Mouse (Mus musculus) hindbrain, postnatal 0 days (tissue): ENCODE data around the gene 1700016K19Rik. TPM values are rescaled to one million over a fixed set of nuclear protein-coding genes. Genes with fewer than 3 reads are reported as not detected.

Experiments used
- ATAC-seq: fragments of 200-750 bp; cut with Nextera tagmentation; 2 replicates; pipeline ENCODE4 v1.8.0; 2017; ENCODE audit warnings: mild to moderate bottlenecking, moderate TSS enrichment, moderate library complexity
- DNase-seq: peaks from one replicate; pipeline ENCODE4 v3.0.0-alpha.2; 2015; ENCODE audit warnings: low spot score
- H3K27ac ChIP-seq: fragments of 300-500 bp; sonication (generic); 2 replicates; pipeline ENCODE4 v1.5.1; 2014; ENCODE audit warnings: mild to moderate bottlenecking
- H3K27me3 ChIP-seq: fragments of 300-500 bp; sonication (generic); 2 replicates; pipeline ENCODE4 v1.6.1; 2014; ENCODE audit warnings: low read length, mixed read lengths; ENCODE audit not compliant: insufficient read depth
- H3K36me3 ChIP-seq: fragments of 300-500 bp; sonication (generic); 2 replicates; pipeline ENCODE4 v1.6.1; 2014; ENCODE audit warnings: low read length, mixed read lengths; ENCODE audit not compliant: insufficient read depth
- H3K4me1 ChIP-seq: fragments of 300-500 bp; sonication (generic); 2 replicates; pipeline ENCODE4 v1.6.1; 2014; ENCODE audit warnings: antibody characterized with exemption, low read length, mixed read lengths; ENCODE audit not compliant: insufficient read depth
- H3K4me2 ChIP-seq: fragments of 300-500 bp; sonication (generic); 2 replicates; pipeline ENCODE4 v1.6.1; 2014; ENCODE audit warnings: low read depth, mild to moderate bottlenecking, low read length, moderate library complexity, mixed read lengths
- H3K4me3 ChIP-seq: fragments of 300-500 bp; sonication (generic); 2 replicates; pipeline ENCODE4 v1.5.1; 2014; ENCODE audit warnings: low read length
- H3K9ac ChIP-seq: fragments of 300-500 bp; sonication (generic); replicated peaks from 2 replicates; pipeline ENCODE4 v1.6.1; 2014; ENCODE audit warnings: mild to moderate bottlenecking, low read length, moderate library complexity, mixed read lengths
- H3K9me3 ChIP-seq: fragments of 300-500 bp; sonication (generic); 2 replicates; pipeline ENCODE4 v1.6.1; 2016; ENCODE audit warnings: low read length, mixed read lengths
- CTCF ChIP-seq: IDR thresholded peaks from 2 replicates; pipeline ENCODE4 v1.5.1; 2016; ENCODE audit warnings: antibody characterized with exemption, control low read depth, low read depth
- WGBS: fragments of 180-500 bp; shearing (Covaris S2); extraction: QIAGEN DNeasy Blood & Tissue Kit; methylation state at CpG from one replicate; pipeline ENCODE4 v1.1.7; 2014; 5-methylcytosine and 5-hydroxymethylcytosine counted together
- polyA plus RNA-seq: library from polyadenylated mRNA; unstranded; fragments of >200 nt; fragmentation: Nextera tagmentation; extraction: Ambion mirVana; gene quantifications from 2 replicates; pipeline ENCODE4 v1.2.1, GENCODE M21; 2015
- total RNA-seq: library from RNA; depleted of rRNA; stranded (reverse); fragments of >200 nt; gene quantifications from 2 replicates; pipeline ENCODE4 v1.2.3, GENCODE M21; 2014

The 1700016K19Rik gene
- total and polyA plus RNA-seq, 2 experiments from 2014 or later, result 4.8 to 6.2 TPM

DNA sequence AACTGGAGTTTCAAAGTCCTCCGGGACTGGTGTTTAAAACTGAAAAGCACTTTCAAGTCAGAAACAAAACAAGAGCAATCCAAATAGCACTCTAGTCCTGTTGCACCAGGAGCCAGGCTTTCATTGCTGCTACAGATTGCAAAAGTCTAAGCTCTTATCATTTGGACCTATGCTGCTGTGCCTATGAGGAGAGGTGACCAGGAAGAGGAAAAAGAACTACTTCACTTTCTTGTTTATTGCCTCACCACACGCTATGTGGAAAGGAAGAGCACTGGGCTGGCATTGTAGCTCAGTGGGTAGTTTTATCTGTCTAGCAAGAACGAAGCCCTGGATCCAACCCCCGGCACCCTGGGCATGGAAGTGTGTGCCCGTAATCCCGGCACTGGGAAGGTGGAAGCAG, 33.6 kb downstream of the 1700016K19Rik start:
- Histone ChIP-seq H3K4me2 (no peak overlapping the region), H3K9ac (no peak overlapping the region), H3K9me3 (no peaks in the 10 kb centered on the region; the same call in 1 of the 2 replicates), H3K4me1 (no peaks in the 10 kb centered on the region; the same call in 1 of the 2 replicates), H3K4me3 (no peak overlapping the region), H3K27ac (no peak overlapping the region), H3K27me3 (no peaks in the 10 kb centered on the region), H3K36me3 (no peaks in the 10 kb centered on the region)
- 73% methylated on average over 6 of the region's 6 CpGs for WGBS
- DNase-seq (no peak), ATAC-seq (no peak)
- TF ChIP-seq CTCF, result no peak

DNA sequence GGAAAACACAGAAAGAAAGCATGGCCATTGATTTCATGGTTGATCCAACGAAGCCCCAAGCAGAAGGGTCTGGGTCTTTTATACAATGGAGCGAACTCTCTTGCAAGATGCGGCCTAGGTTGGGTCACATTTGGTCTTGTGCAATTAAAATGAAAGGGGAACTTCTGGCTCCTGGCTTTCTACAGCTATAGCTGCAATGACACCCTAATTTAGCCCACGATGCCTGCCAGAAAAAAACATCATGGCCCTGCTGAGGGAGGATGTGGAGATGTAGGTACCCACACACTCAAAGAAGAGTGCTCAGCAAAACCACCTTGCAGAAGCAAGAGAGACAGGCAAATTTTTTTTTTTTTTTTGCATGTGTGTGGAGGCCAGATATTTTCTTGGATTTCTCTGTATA, 34.1 kb downstream of the 1700016K19Rik start:
- no peaks in the 10 kb centered on the region for H3K27me3 ChIP-seq
- H3K4me1 ChIP-seq, result no peaks in the 10 kb centered on the region; the same call in 1 of the 2 replicates
- no peak overlapping the region for H3K27ac ChIP-seq
- H3K4me2 ChIP-seq, result no peak overlapping the region
- DNase-seq (no peak), ATAC-seq (no peak)
- no peak for TF ChIP-seq CTCF
- no peak overlapping the region for H3K9ac ChIP-seq
- no peaks in the 10 kb centered on the region for H3K36me3 ChIP-seq
- H3K4me3 ChIP-seq, result no peak overlapping the region
- WGBS, result 64% methylated on average over 4 of the region's 4 CpGs
- no peaks in the 10 kb centered on the region; the same call in 1 of the 2 replicates for H3K9me3 ChIP-seq

DNA sequence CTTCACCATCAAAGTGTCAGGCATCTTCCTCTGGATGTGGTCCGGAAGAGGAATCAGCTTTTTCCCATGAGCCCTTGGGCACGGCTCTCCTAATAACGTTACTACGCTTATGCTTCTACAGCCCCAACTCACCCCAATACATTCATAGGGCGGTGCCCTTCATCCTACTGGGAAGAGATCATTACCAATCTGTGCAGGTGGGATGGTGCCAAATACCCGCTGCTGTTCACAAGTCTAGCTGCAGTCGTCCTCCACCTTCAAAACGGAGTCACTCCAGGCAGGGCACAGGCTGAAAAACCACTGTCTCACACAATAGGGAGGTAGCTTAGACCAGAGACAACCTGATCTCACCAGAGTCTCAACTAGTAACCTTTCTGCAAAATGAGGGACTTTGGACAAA, 35.5 kb downstream of the 1700016K19Rik start:
- Histone ChIP-seq H3K36me3 (no peaks in the 10 kb centered on the region), H3K4me1 (no peaks in the 10 kb centered on the region; the same call in 1 of the 2 replicates), H3K27ac (no peak overlapping the region), H3K4me3 (no peak overlapping the region), H3K4me2 (no peak overlapping the region), H3K9ac (no peak overlapping the region), H3K9me3 (no peaks in the 10 kb centered on the region; the same call in 1 of the 2 replicates), H3K27me3 (no peaks in the 10 kb centered on the region)
- no peak for TF ChIP-seq CTCF
- WGBS, result 74% methylated on average over 8 of the region's 8 CpGs
- ATAC-seq, result no peak
- no peak for DNase-seq

DNA sequence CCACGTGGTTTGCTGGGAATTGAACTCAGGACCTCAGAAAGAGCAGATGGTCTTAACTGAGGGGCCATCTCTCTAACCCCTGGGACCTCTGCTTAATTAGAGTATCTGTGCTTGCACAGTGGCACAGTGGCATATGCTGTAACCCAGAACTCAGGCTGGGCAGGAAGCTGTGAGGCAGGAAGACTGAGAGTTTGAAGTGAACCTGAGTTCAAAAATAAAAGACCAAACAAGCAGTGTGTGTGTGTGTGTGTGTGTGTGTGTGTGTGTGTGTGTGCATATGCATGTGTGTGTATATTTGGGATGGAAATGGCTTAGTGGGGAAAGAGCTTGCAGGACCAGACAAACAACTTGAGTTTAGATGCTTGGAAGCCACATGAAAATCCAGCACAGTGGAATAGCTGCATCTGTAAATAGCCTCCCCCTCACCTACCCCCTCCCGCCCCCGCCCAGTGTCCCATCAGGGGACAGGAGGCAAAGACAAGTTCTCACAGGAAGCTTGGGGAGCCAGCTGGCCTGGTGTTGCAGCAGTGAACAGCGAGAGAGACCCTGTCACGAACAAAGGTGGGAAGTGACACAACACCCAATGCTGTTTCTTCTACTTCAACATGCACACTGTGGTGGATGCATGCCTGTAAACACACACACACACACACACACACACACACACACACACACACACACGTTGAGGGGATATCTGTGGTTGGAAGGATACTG, 38.0 kb downstream of the 1700016K19Rik start:
- Histone ChIP-seq H3K4me1 (peaks cover 4% of the 10 kb centered on the region; the same call in 1 of the 2 replicates), H3K36me3 (no peaks in the 10 kb centered on the region), H3K27ac (no peak overlapping the region), H3K4me3 (no peak overlapping the region), H3K9me3 (no peaks in the 10 kb centered on the region), H3K4me2 (no peak overlapping the region), H3K27me3 (no peaks in the 10 kb centered on the region), H3K9ac (no peak overlapping the region)
- no peak for DNase-seq
- WGBS, result 37% methylated on average over 6 of the region's 6 CpGs
- no peak for TF ChIP-seq CTCF
- no peak for ATAC-seq

DNA sequence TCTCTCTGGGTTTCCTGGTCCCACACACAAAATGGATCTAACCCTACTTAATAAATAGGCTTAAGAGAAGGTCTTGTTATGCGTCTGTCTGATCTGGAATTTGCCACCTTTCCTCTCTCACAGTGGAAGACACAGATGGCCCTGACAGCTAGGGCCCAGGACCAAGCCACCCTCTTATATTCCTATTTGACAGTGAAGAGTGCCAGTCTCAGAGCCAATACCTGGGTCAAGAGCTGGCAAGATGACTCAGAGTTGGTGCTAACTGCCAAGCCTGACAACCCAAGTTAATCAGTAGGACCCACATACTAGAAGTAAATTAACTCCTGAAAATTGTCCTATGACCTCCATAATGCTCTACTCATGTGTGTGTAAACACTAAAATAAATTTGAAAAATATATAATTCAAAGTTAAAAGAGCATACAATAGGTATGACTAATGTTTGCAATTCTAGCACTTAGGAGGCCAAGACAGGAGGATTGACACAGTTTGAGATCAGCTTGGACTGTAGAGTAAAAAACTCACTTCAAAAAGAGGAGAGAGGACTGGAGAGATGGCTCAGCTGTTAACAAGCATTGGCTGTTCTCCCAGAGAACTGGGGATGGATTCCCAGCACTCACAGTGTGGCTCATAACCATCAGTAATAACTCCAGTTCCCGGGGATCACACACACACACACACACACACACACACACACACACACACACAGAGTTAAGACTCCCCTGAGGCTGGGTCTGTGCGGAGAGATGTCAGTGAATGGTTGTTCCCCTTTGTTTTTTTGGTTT, 39.8 kb downstream of the 1700016K19Rik start:
- Histone ChIP-seq H3K9ac (no peak overlapping the region), H3K4me1 (peaks cover 12% of the 10 kb centered on the region; the same call in 1 of the 2 replicates), H3K36me3 (no peaks in the 10 kb centered on the region), H3K9me3 (no peaks in the 10 kb centered on the region), H3K4me2 (no peak overlapping the region), H3K27ac (no peak overlapping the region), H3K27me3 (no peaks in the 10 kb centered on the region), H3K4me3 (no peak overlapping the region)
- no peak for TF ChIP-seq CTCF
- no peak for DNase-seq
- WGBS, result 87% methylated on average over 3 of the region's 3 CpGs
- no peak for ATAC-seq

DNA sequence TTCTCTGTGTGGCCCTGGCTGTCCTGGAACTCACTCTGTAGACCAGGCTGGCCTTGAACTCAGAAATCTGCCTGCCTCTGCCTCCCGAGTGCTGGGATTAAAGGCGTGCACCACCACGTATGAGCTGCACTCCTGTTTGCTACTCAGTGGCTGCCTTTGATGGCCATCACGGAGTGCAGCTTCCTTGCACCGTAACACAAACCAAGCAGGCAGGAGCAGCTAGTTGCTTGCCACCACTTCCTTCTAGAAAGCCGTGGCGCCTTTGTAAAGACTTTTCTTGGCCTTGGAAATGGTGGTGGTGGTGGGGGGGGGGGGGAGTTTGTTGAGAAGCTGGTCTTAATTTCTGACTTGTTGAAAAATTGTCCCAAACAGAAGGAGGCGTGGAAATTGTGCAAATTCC, 40.4 kb downstream of the 1700016K19Rik start:
- Histone ChIP-seq H3K9ac (no peak overlapping the region), H3K27me3 (no peaks in the 10 kb centered on the region), H3K4me2 (no peak overlapping the region), H3K4me1 (peaks cover 12% of the 10 kb centered on the region; the same call in 1 of the 2 replicates), H3K27ac (no peak overlapping the region), H3K4me3 (no peak overlapping the region), H3K9me3 (no peaks in the 10 kb centered on the region), H3K36me3 (no peaks in the 10 kb centered on the region)
- DNase-seq (no peak), ATAC-seq (no peak)
- TF ChIP-seq CTCF, result no peak
- 89% methylated on average over 8 of the region's 8 CpGs for WGBS
